Mouse (Mus musculus) embryonic facial prominence, embryonic 15.5 days (tissue): ENCODE measurements around the gene Iqcn. TPM values are rescaled to one million over a fixed set of nuclear protein-coding genes. Genes with fewer than 3 reads are reported as not detected.

Experiments
- ATAC-seq: fragments of 200-750 bp; cut with Nextera tagmentation; 2 replicates; pipeline ENCODE4 v1.8.0; 2017; ENCODE audit warnings: low read depth, moderate TSS enrichment; ENCODE audit not compliant: insufficient number of reproducible peaks, low FRiP score, low TSS enrichment
- H3K27ac ChIP-seq: fragments of 300-500 bp; sonication (generic); replicated peaks from 2 replicates; pipeline ENCODE4 v1.5.1; 2015; ENCODE audit warnings: mild to moderate bottlenecking, inconsistent platforms
- H3K27me3 ChIP-seq: fragments of 300-500 bp; sonication (generic); 2 replicates; pipeline ENCODE4 v1.6.1; 2015; ENCODE audit warnings: inconsistent platforms
- H3K36me3 ChIP-seq: fragments of 300-500 bp; sonication (generic); 2 replicates; pipeline ENCODE4 v1.6.1; 2015; ENCODE audit warnings: mild to moderate bottlenecking, inconsistent platforms
- H3K4me1 ChIP-seq: fragments of 300-500 bp; sonication (generic); 2 replicates; pipeline ENCODE4 v1.6.1; 2015; ENCODE audit warnings: inconsistent platforms
- H3K4me2 ChIP-seq: fragments of 300-500 bp; sonication (generic); replicated peaks from 2 replicates; pipeline ENCODE4 v1.6.1; 2015; ENCODE audit warnings: mild to moderate bottlenecking, inconsistent platforms
- H3K4me3 ChIP-seq: fragments of 300-500 bp; sonication (generic); replicated peaks from 2 replicates; pipeline ENCODE4 v1.5.1; 2015; ENCODE audit warnings: mild to moderate bottlenecking, inconsistent platforms
- H3K9ac ChIP-seq: fragments of 300-500 bp; sonication (generic); 2 replicates; pipeline ENCODE4 v1.6.1; 2015; ENCODE audit warnings: inconsistent platforms
- H3K9me3 ChIP-seq: fragments of 300-500 bp; sonication (generic); replicated peaks from 2 replicates; pipeline ENCODE4 v1.6.1; 2016; ENCODE audit warnings: inconsistent platforms
- WGBS: fragments of 180-500 bp; shearing (Covaris S2); methylation state at CpG from one replicate; pipeline ENCODE4 v1.1.7; 2015; 5-methylcytosine and 5-hydroxymethylcytosine counted together
- polyA plus RNA-seq: library from polyadenylated mRNA; unstranded; fragments of >200 nt; fragmentation: Nextera tagmentation; extraction: Ambion mirVana; gene quantifications from 2 replicates; pipeline ENCODE4 v1.2.1, GENCODE M21; 2015

Iqcn gene
- polyA plus RNA-seq, 1 experiment from 2014 or later: 0.03 TPM

DNA sequence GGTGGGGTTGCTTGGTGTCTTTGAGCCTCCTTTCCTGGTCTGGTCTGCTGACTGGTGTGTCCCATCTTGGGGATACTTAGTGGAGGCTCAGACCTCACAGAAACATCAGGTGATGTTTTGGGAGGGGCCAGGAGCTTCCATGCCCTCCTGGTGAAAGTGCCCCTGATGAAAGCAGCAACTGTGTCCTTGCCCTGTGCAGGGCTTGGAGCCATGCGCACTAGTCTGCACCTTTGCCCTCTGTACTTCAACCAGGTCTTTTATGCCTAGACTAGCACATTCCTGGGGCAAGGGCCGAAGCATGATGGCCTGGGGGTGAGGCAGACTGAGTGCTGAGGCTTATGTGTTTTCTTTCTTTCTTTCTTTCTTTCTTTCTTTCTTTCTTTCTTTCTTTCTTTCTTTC is 37.7 kb upstream of the Iqcn start:
- 39% methylated on average over 2 of the region's 2 CpGs for WGBS
- no peak for ATAC-seq

DNA sequence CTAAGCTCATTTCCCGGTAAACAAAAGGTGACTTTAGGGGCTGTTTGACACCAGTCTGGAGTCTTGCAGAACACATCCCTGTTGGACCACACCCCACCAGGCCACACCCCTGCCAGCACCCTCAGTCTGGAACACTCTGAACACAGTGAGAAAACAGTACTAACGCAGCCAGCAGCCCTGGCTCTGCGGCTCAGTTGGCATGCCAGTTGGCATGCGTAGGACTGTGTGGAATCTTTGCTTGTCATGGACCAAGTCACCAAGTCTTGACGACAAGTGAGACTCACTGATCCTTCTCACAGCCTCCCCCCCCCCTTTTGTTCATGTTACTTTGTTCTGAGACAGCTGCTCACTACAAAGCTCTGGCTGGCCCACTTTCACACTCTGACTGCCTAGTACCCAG is 36.2 kb upstream of the Iqcn start:
- Histone ChIP-seq H3K4me3 (no peak overlapping the region), H3K4me2 (no peak overlapping the region), H3K9ac (no peak overlapping the region), H3K4me1 (0 out of 2 replicates have a peak, but pooled peaks cover 6% of the 10 kb centered on the region), H3K9me3 (no peaks in the 10 kb centered on the region), H3K36me3 (no peaks in the 10 kb centered on the region), H3K27ac (no peak overlapping the region), H3K27me3 (no peaks in the 10 kb centered on the region)
- ATAC-seq: no peak
- WGBS: 61% methylated on average over 5 of the region's 5 CpGs

More for the DNA sequence above, 37.7 kb upstream of the Iqcn start:
- H3K9me3 ChIP-seq: no peaks in the 10 kb centered on the region
- no peak overlapping the region for H3K4me2 ChIP-seq
- H3K9ac ChIP-seq: no peak overlapping the region
- no peak overlapping the region for H3K4me3 ChIP-seq
- no peak overlapping the region for H3K27ac ChIP-seq
- H3K36me3 ChIP-seq: no peaks in the 10 kb centered on the region
- H3K4me1 ChIP-seq: peaks cover 5% of the 10 kb centered on the region; the same call in 1 of the 2 replicates
- H3K27me3 ChIP-seq: no peaks in the 10 kb centered on the region

DNA sequence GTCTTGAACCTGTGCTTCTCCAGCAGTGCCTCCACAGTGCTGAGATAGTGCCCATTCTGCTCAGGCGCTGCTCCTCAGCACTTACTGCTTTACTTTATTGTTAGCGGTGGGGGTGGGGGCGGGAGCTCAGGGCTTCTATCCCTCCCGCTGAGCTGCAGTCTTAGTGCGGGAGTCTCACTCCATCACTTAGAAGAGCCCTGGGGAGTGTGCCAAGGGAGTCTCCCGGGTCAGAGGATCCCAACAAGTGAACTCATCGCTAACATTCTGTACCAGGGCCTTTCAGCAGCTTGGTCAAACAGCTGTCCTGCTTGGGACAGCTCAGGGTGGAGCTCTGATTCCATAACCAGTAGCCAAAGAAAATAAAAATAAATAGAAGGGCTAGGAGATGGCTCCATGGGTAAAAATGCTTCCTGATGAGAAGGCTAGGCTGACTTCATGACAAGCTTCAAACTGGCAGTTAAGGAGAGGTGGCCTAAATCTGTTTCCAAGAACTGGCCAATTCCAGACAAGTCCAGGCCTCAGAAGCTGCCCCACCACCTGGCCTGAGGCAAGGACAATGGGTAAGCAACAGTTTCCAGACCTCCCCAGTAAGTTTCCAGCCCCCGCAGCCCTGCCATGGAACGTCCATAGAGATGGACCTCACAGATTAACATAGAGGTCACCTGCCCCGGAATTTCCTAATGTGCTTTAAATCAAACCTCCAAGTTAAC is 31.5 kb upstream of the Iqcn start:
- no peak for ATAC-seq
- H3K9me3 ChIP-seq: no peaks in the 10 kb centered on the region
- no peak overlapping the region; the same call in 1 of the 2 replicates for H3K27ac ChIP-seq
- H3K36me3 ChIP-seq: no peaks in the 10 kb centered on the region
- H3K9ac ChIP-seq: no peak overlapping the region
- 68% methylated on average over 10 of the region's 10 CpGs for WGBS
- no peaks in the 10 kb centered on the region for H3K27me3 ChIP-seq
- no peak overlapping the region for H3K4me3 ChIP-seq
- H3K4me1 ChIP-seq: peaks cover 31% of the 10 kb centered on the region
- H3K4me2 ChIP-seq: no peak overlapping the region

DNA sequence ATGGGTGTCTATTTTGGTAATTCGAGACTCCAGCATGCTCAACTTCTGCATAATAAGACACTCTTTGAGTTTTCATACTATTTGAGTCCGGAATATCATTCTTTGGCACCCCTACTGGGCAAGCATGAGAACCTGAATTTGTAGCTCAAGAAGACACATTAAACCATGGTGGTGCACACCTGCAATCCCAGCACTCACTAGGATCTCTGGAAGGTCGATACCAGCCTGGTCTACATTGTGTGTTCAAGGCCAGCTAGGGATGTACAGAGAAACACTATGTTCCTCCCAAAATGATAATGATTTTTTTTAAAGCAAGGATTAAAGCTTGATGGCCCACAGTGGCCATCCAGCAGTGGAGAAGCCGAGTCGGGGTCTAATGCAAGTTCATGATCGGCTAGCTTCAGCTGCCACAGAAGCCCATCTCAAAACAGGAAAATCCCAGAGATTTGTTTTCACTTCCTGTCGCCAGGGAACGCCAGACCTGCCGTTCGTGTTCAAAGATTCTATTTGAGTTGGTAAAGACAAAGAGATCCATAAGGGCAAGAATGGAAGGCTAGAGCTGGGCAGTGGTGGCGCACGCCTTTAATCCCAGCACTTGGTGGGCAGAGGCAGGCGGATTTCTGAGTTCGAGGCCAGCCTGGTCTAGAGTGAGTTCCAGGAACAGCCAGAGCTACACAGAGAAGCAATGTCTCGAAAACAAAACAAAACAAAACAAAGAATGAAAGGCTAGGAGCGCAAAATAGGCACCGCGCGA is 30.8 kb upstream of the Iqcn start:
- Histone ChIP-seq H3K4me2 (peak overlapping the region; percentile 50), H3K9ac (peak overlapping the region; percentile 33; the same call in 1 of the 2 replicates), H3K27ac (peak overlapping the region; percentile 96), H3K4me3 (peak overlapping the region; percentile 79), H3K4me1 (peaks cover 27% of the 10 kb centered on the region), H3K9me3 (no peaks in the 10 kb centered on the region), H3K27me3 (no peaks in the 10 kb centered on the region), H3K36me3 (0 out of 2 replicates have a peak, but pooled peaks cover 3% of the 10 kb centered on the region)
- 41% methylated on average over 19 of the region's 19 CpGs for WGBS
- no peak; the same call in 1 of the 2 replicates for ATAC-seq

DNA sequence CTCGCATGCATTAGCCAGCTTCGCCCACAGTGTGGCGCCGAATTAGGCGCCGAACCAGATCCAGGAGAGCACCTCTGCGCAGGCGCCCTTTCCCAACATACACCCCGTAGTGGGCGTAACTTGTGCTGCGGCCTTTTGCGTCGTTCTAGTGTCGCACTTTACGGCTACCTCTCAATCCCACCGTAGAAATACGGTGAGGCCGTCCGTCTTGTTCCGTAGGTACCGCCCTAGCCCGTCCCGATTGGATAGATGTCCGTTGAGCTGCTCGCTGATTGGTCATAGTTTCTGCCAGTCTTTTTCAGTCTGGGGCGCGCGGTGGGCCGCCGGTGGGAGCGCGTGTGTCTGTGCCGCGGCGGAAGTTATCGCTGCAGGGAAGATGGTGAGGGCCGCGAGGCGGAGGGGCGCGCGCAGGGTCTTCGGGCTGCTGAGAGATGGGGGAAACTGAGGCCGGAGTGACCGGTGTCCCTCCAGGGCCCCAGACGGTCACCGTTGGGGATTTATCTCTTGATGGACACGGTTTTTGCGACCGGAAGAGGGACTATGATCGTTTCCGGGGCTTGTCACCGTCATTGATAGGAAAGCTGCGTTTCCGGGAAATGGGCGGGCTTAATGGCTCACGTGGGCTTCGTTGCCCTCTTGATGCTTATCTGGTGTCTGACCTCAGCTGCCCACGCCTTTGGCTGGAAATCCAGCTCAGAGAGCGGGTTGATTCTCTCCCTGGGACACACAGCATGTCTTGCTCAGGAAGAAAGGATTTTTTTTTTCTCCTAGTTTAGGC is 30.0 kb upstream of the Iqcn start, which contains the start of gene Lsm4:
Gene Lsm4 (plus strand): TSS at position 170 of the 778 bp plus-strand sequence.
- peak within 1 kb of the TSS; percentile 50 for H3K9ac ChIP-seq
- WGBS: under 1% methylated on average over 60 of the region's 60 CpGs
- peaks cover 27% of the 10 kb centered on the region for H3K4me1 ChIP-seq
- H3K36me3 ChIP-seq: peaks cover 11% of the 10 kb centered on the region; the same call in 1 of the 2 replicates
- H3K9me3 ChIP-seq: no peaks in the 10 kb centered on the region
- no peaks in the 10 kb centered on the region for H3K27me3 ChIP-seq
- H3K27ac ChIP-seq: peak within 1 kb of the TSS; percentile 96
- peak; percentile 97 for ATAC-seq
- peak within 1 kb of the TSS; percentile 79 for H3K4me3 ChIP-seq
- H3K4me2 ChIP-seq: peak within 1 kb of the TSS; percentile 63

DNA sequence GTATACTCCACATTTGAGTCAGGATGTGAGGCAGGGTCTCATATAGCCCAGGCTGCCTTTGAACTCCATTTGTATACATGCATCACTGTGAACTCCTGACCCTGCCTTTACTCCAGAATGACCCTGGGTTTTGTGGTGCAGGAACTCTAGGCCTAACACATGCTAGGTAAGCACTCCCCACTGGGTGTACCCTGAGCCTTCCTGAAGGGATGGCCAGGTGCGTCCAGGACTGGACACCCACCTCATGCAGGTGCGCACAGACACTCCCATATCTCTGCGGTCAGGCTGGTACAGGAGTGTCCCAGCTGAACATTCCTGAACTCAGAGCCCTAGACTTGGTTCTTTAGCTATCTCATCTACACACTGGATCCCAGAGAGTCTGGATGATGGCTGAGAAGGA is 29.1 kb upstream of the Iqcn start:
- Histone ChIP-seq H3K36me3 (peaks cover 19% of the 10 kb centered on the region), H3K4me1 (peaks cover 27% of the 10 kb centered on the region), H3K4me3 (peak overlapping the region; percentile 79), H3K9me3 (no peaks in the 10 kb centered on the region), H3K27me3 (no peaks in the 10 kb centered on the region), H3K27ac (peak overlapping the region; percentile 96), H3K9ac (peak overlapping the region; percentile 50), H3K4me2 (peak overlapping the region; percentile 63)
- WGBS: 83% methylated on average over 3 of the region's 3 CpGs
- no peak for ATAC-seq

DNA sequence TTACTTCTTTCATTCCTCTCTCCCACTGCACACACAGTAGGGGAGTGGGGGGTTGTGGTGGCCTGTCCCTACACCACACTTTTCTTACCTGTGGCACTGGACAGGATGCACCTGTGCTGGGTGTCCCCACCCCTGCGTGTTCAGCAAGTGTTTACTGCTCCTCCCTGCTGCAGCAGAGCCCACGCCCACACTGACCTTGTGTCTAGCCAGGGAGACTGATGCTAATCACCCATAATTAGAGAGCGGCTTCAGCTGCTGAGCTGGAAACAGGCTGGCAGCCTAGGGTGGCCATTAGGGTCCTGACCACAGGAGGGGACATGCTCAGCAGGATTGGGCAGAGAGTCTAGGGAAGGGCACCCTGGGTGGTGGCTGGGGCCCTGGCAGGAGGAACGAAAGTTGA is 28.5 kb upstream of the Iqcn start:
- peaks cover 27% of the 10 kb centered on the region for H3K4me1 ChIP-seq
- H3K4me3 ChIP-seq: peak overlapping the region; percentile 79; the same call in 1 of the 2 replicates
- H3K9ac ChIP-seq: 0 out of 2 replicates have a peak overlapping the region, but pooled peaks have one; percentile 50
- peak overlapping the region; percentile 63; the same call in 1 of the 2 replicates for H3K4me2 ChIP-seq
- H3K9me3 ChIP-seq: no peaks in the 10 kb centered on the region
- 60% methylated on average over 4 of the region's 4 CpGs for WGBS
- peak overlapping the region; percentile 96 for H3K27ac ChIP-seq
- peaks cover 26% of the 10 kb centered on the region for H3K36me3 ChIP-seq
- ATAC-seq: no peak
- no peaks in the 10 kb centered on the region for H3K27me3 ChIP-seq

DNA sequence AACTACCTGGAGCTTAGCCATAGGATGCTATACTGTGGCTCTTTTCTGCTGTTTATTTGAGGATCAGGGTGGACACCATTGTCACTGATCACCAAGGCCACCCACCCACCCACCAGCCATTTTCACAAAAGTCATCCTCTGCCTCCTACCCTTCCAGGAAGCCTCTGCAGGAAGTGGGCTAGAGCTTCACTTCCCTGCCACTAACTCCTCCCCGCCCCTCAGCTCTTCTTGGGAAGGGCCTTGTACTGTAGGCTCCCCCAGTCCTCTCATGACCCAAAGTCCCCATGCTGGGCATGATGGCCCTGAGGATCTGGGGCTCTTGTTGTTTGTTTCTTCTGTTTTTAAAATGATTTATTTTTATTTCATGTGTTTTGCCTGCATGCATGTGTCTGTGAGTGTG is 27.9 kb upstream of the Iqcn start:
- H3K36me3 ChIP-seq: peaks cover 30% of the 10 kb centered on the region
- no peak for ATAC-seq
- 94% methylated on average over 1 of the region's 1 CpGs for WGBS
- no peak overlapping the region for H3K4me3 ChIP-seq
- no peaks in the 10 kb centered on the region for H3K9me3 ChIP-seq
- H3K9ac ChIP-seq: no peak overlapping the region
- H3K4me1 ChIP-seq: peaks cover 27% of the 10 kb centered on the region
- H3K4me2 ChIP-seq: no peak overlapping the region
- H3K27ac ChIP-seq: peak overlapping the region; percentile 96; the same call in 1 of the 2 replicates
- no peaks in the 10 kb centered on the region for H3K27me3 ChIP-seq

DNA sequence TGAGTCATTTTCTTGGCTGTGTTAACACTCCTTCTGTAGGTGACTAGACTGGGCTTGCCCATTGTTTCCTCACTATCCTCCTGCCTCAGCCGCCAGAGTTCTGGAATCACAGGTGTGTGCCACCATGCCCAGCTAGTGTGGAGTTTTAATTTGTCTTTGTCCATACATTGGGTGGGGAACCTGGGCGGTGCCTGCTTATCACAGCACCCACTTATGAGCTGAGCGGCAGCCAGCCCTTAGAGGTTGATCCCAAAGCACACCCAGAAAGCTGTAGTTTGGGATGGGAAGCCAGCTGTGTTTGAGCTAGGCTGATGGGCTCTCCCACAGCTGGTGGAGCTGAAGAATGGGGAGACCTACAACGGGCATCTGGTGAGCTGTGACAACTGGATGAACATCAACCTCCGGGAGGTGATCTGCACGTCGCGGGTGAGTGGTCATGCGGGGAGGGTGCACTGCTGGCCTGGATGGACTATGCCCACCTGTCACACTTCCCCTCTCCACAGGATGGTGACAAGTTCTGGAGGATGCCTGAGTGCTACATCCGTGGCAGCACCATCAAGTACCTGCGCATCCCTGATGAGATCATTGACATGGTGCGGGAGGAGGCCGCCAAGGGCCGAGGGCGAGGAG is 25.7 kb upstream of the Iqcn start:
- H3K9ac ChIP-seq: no peak overlapping the region
- no peak overlapping the region for H3K27ac ChIP-seq
- H3K27me3 ChIP-seq: no peaks in the 10 kb centered on the region
- H3K4me1 ChIP-seq: peaks cover 33% of the 10 kb centered on the region
- ATAC-seq: no peak
- H3K36me3 ChIP-seq: peaks cover 30% of the 10 kb centered on the region
- 91% methylated on average over 15 of the region's 15 CpGs for WGBS
- no peak overlapping the region for H3K4me2 ChIP-seq
- H3K4me3 ChIP-seq: no peak overlapping the region
- H3K9me3 ChIP-seq: no peaks in the 10 kb centered on the region

DNA sequence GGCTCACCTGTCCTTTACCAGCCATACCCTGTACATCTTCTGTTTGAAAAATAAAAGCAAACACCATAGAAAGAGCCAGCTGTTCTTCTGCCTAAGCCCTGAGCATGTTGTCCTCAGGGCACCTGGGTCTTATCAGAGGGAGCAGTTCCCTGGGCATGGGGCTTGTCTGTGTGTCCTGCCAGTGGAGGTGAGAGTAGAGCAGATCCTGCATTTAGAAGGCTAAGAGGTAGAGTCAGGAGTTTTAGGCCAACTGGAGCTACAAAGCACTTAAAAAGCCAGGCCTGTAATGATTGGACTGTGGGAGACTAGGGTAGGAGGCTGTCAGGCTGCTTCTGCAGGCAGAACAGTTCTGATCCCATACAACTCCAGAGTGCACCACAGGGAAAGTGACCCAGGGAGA is 24.6 kb upstream of the Iqcn start:
- H3K4me3 ChIP-seq: no peak overlapping the region
- H3K9ac ChIP-seq: no peak overlapping the region
- H3K4me1 ChIP-seq: peaks cover 33% of the 10 kb centered on the region
- H3K27me3 ChIP-seq: no peaks in the 10 kb centered on the region
- no peak for ATAC-seq
- no peak overlapping the region for H3K4me2 ChIP-seq
- no peak overlapping the region for H3K27ac ChIP-seq
- no peaks in the 10 kb centered on the region for H3K9me3 ChIP-seq
- H3K36me3 ChIP-seq: peaks cover 30% of the 10 kb centered on the region
